Mouse (Mus musculus) gastrocnemius, adult 8-10 months (tissue): ENCODE results near the gene Ano8. TPM values are rescaled to one million over a fixed set of nuclear protein-coding genes. Genes with fewer than 3 reads are reported as not detected.

Experiments used
- DNase-seq, 2 experiments: peaks; one replicate each; pipeline ENCODE4 v3.0.0; 2022; ENCODE audit warnings: low spot score in 2 of 2
- total RNA-seq, 4 experiments: library from RNA; stranded (reverse); gene quantifications; 2 replicates each; pipeline ENCODE4 v1.2.4; 2022

The Ano8 gene
- total RNA-seq, 4 experiments from 2014 or later: 15.4 to 16.5 (median 15.9) TPM

DNA sequence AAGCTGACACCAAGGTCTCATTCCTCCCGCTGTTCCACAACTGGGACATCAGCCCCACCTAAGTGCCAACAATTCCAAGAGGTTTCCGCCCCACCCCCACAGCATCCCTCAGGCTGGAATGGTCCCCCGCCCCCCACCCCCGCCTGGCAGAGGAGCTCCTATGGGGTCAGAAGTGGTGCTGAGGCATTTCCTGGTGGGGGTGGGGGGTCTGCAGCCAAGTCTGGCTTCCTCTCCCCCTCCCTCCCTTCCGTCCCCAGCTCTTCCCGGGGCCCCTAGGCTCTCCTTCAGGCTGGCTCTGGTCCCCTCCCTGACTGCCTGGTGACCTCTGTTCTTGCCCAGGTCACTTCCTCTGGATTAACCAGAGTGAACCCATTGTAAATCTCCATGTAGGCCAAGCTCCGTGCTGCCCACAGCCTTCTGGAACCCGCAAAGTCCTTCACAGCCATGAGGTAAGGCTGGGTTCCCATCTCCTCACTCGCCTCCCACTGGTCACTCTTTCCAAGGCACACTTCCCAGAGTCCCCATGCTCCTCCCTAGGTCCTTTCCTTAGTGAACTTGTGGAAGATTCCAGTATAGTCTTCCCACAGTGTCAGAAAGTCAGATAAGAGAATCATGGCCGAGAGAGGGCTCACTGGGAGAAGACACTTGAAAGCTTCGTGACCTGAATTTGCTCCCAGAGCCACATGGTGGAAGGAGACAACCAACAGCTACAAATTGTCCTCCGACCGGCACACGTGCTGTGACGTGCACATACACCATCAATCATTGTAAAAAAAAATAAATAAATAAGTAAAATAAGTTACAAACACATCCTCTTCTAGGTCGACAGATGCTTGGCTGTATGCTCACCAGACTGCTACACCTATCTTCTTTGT is 13.3 kb upstream of the Ano8 start:
- no peak for DNase-seq

DNA sequence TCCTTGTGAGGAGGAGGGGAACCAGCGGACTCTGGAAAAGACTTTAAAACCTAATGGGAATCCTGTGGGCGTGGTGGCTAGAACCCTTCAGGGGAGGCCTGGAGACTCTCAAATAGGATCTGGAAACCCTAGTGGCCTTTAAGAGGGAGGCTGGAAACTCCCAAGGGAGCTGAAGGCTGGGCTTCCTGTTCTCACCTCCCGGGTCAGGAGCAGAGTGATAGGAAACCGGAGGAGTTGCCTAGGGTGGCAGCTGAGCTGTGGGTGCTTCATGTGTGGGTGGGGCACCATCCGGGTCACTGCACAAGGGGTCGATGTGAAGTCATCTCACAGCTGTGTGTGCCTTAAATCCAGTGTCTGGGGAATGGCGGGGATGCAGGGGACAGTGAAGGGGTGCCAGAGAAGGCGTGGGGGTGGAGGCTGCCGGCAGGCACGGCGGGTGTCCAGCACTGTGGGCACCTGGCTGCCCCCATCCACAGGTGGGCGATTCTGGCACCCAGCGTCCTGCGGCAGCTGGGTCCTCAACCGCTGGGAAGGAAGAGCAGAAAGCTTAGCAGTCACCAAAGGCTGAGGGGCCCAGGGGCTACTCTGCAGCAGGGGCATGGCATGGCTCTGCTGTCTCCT is 12.2 kb upstream of the Ano8 start:
- DNase-seq: no peak

DNA sequence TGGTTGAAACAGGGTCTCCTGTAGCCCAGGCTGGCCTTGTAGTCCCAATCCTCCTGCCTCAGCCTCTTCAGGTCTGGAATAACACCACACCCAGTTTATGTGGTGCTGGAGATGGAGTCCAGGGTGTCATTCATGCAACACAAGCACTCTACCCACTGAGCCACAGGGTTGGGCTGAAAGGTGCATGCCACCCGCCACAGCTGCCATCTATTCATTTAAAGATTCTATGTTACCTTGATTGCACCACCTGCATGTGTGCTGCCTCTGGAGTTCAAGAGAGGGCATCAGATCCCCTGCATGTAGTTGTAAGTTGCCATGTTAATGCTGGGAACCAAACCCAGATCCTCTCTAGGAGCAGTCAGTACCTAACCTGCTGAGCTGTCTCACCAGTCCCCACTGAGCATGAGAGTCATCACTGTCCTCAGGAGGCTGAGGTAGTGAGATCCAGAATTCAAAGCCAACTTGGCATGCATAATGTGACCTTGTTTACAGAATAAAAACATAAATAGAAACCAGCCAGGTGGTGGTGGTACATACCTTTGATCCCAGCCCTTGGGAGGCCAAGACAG is 11.4 kb upstream of the Ano8 start:
- DNase-seq: no peak

DNA sequence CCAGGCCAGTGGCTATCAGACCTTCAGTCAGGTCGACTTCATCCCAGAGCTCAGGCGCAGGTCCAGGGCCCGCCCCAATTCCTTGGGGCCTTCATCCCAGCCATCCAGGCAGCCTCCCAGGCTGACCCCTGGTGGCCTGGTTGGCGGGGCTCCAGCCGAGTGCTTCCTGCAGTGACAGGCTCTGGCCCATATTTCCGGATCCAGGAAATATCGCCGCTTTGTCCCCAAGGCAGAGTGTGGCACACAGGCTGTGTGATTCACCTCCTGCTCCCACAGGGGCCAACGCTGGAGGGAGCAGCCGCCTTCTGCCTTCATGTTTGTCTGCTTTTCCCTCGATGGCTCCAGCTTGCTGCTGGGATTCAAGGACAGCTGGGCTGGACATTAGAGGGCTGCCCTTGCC is 10.7 kb upstream of the Ano8 start:
- peak; percentile 82 to 91 for DNase-seq

DNA sequence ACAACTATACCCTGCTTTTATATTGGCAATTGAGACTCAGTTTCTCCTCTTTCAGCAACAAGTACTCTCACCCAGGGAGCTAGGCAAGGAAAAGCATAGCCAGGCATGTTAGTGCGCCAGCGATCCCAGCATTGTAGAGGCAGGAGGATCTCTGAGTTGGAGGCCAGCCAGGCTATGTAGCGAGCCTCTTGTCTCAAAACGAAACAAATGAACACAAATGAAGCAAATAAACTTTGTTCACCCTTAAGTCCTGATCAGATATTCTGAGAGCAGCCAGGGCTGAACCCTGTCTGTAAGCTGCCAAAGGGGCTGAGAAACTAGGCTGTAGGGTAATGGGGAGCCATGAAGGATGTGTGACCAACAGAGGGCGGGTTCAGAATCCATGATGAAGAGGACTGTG is 10.0 kb upstream of the Ano8 start:
- DNase-seq: no peak

DNA sequence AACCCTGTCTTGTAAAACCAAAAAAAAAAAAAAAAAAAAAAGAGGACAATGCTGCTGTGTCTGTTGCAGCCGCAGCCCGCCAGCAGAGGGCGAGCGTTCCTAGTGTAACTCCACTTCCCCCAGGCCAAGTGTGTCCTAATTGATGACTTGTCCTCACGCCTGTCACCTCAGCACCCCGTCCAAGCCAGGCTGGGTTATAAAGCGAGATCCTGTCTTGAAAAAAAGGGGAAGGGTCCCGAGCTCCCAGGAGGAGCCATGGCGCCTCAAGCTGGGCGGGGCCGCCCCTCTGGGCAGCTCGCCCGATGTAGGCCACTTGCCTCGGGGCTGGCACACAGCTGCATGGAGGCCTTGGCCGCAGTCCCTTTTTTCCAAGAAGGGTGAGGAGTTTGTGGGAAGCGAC is 9.3 kb upstream of the Ano8 start:
- DNase-seq: peak; percentile 76 to 81

DNA sequence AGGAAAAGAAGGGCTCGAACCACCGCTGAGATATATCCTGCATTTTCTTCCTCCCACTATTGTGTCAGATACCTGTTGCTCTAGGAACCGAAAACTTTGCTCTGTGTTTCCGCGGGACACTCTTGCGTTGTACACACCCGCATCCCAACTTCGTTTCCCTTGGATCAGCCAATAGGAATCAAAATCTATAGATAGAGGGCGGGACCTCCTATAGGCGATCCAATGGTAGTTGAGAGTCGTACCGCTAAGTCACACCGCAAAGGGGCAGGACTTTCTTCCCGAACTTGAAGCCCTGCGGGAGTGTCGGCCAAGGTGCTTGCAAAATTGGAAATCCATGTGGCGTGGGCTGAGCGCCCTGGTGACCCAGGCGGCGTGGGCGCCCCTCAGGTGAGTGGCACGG is 2.7 kb upstream of the Ano8 start:
- DNase-seq: peak; percentile 78 to 79

DNA sequence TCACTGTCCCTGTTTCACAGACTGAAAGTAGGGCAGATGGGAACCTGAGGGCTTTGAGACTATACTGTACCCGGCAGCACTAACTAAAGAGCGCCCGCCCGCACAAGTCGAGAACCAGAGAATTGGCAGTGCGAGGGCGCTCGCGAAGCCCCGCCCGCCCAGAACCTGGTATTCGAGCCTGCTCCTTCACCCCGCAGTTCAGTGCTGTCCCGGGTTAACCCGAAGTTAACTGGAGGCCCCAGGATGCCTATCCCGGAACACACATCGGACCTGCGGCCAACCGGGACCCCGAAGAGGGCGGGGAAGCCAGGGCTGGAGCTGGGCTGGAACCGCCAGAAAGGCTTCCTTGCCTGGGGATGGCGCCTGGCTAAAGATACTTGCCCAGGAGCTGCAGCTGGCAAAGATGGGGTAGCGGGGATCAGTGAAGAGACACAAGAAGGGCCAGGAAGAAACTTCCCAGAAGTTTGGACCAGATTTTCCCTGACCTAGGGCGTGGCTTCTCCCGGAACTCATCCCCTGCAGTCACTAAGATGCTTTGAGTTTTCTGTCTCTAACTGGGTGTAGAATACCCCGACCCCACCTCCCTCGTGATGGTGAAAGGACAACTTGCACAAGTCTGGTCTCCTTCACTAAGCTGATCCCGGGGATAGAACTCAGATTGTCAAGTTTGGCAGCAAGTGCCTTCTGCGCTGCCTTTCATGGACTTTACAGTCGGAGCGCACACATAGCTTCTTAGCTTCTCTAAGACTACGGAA is 2.1 kb upstream of the Ano8 start, which contains the start of gene Gtpbp3:
TSS of gene Gtpbp3 (plus strand) at position 413 of the 755 bp plus-strand sequence.
- peak; percentile 76 to 81 for DNase-seq

DNA sequence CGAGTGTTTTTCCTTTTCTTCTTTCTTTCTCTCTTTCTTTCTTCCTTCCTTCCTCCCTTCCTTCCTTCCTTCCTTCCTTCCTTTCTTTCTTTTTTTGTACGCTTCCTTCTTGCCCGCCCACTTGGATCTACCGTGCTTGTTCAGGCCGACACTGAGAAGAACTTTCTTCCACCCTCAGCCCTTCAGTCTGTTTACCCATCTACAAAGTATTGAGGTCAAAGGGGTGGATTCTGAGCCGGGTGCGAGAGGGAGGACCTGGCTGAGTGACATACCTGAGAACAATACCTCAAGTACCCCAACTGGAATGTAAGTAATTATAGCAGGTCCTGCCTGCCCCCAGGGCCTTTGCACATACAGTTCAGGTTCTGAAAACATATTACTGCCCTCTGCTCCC is 370 bp upstream of the Ano8 start:
- DNase-seq: no peak

DNA sequence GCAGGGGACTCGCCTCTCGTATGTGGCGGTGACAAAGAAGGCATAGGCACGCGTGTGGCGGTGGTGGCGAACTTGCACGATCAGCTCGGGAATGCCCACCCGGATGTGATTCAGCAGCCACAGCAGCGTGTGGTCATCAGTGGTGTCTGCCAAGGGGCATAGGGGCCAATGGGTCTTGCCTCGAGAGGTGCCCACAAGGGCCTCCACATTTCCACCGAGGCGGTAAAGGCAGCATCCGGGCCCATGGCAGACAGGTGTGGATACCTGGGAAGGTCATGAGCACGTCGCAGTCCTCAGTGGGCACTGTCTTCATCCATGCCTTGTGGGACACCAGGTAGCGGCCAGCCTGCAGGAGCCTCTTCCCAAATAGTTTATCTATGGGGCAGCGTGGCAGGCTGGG is 1.0 kb downstream of the Ano8 start:
- DNase-seq: no peak

DNA sequence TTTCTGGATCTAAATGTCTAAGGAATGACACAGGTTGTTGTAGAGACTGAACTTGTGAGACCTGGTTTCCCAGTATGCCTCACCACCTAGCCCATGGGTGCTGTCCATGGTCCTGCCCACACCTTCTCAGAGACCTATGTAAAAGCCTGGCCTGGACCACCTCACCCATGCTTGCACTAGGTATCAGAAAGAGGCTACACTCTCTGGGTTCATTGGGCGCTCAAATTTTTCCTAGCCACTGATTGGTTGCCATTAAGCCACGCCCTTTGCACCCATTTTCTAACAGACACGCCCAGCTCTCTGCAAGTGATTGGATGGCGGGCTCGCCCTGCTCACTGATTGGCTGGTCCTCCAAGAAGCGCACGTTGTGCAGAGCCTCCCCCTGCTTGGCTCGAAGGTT is 1.8 kb downstream of the Ano8 start:
- no peak for DNase-seq

DNA sequence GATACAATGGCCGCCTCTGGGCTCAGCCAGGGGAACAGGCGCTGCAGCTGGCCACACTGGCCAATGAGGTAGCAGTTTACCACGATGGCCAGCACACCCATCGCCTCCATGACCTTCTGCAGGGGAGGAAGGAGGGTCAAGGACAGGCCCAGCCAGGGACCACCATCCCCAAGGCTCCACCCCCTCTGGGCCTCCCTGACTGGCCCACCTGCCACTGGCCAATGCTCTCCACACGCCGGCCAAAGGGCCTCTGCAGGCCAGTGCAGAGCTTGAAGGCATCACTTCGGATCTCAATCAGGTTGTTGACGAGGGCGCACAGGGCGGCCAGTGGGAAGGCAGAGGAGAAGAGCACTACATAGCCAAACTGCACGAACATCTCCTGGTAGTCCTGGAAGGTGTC is 6.8 kb downstream of the Ano8 start:
- DNase-seq: no peak

DNA sequence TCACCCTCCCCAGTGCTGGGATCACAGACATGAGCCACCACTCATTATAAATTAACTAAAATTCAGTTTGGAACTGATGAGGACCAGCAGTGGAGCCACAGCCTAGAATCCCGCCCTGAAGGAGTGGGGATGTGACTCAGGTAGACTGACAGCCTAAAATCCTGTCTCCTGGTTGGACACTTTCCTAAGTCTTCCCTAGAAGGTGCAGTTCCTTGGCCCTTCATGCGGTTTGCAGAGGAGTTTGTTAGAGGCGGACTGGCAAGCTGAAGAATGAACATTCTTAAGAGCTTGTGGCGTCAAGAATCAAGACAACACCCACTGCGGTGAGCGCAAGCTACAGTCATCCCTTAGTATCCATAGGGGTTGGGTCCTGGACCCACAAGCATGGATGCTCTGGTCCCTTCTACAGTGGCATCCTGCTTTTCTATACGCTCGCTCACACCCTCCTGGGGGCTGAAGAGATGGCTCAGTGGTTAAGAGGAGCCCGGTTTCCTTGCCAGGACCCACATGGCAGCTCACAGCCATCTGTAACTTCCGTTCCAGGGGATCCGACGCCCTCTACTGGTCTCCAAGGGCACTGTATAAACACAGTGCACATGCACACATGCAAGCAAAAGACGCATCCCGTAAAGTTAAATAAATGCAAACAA is 8.4 kb downstream of the Ano8 start:
- DNase-seq: no peak

DNA sequence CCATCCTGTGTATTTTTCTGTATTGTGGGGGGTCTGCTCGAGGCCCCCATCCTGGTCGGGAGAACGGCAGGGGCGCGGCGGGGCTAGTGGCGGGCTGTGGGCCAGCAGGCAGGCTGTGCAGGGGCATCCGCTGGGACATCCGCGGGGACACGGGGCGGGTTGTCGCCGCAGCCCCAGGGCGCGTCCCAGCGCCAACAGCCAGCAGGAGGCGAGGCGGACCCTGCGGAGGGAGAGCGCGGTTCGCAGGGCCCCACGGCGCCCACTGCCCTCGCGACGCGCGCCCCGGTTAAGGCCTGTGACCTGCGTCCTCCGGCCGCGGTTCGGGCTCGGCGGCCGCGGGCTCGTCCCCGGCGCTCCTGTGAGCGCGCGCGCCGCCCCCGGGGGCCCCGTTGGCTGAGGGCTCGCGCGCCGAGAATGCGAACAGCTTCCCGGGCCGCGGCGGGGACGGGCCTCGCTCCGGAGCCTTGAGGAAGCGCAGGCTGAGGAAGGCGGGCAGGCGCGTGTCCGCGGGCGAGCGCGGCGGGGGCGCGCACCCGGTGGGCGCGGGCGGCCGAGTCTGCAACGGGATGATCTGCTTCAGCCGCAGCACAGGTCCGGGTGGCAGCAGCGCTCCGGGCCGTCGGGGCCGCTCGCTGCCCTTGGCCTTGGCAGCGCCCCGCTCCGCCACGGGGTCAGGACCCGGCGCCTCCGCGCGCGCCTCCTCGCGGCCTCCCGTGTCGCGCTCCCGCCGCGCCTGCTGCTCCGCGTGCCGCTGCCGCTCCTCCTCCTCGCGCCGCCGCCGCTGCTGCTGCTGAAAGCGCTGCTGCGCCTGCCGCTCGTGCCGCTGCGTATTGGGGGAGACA is 9.4 kb downstream of the Ano8 start:
- peak; percentile 73 to 78 for DNase-seq

DNA sequence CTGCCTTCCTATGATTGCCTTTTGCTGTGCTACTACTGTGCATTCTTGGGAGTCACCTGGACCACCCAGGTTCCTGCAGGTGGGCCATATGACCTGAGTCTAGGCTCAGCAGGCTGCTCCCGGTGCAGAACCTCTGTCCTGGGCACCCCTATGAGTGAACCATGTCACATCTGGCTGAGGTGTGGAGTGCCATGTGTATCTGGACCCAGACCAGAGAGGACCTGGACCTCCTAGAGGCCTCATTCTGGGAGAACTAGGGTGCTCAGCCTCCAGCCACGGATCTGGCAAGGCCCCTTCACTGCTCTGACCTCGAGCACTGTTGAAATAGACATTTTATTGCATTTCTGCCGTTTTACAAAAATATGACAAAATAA is 10.1 kb downstream of the Ano8 start:
- DNase-seq: no peak

DNA sequence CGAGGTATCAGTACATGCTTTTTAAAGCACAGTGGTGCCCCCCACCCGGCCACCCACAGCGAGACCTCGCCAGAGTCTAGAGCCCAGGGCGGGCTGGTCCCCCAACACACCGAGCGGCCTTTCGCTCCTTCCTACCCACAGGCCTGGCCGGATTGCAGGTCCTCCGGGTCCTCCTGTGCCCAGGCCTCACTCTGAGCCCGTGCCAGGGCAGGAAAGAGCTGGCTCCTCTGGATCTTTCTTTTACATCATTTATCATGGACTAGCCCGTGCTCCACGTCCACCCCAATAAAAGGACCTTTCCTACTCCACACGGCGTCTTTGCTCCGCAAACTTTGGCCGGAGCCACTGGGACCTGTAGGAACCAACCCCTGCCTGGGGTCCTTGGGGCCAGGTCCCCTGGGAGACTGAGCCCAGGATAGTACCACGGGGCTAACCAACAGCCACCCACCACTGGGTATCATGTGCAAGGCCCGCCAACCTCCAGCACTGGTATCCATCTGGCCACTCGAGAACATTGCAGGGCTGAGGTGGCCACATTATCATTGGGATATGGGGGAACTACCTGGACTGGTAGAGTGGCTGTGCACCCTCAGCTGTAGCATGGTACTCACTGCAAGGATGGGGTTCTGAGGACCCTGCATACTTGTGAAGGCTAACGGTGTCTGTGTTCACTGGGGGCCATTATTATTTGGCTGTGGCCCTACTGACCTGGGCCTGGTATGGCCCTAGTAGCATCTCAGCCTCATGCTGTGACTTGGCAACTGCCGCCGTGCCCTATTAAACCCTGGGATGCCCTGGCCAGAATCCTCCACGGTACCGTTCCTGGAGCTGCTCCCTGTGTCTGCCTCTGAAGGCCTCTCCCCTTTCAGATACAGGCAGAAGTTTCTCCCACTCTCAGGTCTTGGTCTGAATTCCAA is 10.7 kb downstream of the Ano8 start:
- DNase-seq: no peak

DNA sequence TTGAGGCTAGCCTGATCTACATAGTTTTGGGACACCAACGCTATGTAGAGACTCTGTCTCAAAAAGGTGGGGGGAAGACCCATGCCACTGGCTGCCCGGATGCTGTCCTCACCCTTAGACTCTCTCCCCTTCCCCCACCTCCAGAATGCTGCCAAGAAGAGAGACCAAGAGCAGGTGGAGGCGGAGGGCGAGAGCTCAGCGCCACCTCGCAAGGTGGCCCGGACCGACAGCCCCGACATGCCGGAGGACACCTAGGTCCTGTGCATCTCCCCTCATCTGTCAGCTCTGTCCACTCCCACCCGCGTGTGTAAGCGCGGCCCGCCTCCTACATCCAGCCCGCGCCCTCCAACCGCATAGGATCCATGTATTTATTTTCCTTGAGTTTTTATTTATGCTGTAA is 11.4 kb downstream of the Ano8 start:
- no peak for DNase-seq

DNA sequence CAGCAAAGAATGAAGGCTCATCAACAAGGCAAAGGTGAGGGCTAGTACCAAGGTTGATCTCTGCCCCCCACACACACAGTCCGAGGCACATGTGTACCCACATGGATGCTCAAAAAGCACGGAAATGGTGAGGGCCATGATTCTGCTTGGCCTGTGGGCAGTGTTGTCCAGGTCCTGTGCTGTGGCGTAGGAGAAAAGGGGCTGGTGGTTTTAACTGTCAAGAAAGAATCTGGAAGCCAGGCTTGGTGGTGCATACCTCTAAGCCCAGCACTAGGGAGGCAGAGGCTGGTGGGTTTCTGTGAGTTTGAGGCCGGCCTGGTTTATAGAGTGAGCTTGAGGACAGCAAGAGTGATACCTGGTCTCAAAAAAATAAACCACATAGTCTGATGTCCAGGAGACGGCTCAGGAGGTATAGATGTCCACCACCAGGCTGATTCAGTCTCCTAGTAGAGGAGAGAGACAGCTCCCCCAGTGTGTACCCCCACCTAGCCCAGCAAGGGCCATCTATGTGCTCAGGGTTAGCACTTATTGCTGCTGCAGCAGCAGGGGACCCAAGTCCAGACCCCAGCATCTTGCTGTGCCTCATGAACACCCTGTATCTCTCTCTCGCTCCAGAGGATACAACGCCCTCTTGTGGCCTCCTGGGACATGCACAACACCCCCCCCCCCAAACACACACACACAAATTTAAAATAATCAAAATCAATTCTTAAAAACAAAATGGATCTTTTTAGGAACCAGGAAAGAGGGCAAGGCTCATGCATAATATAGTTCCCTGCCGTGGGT is 13.0 kb downstream of the Ano8 start:
- DNase-seq: no peak

DNA sequence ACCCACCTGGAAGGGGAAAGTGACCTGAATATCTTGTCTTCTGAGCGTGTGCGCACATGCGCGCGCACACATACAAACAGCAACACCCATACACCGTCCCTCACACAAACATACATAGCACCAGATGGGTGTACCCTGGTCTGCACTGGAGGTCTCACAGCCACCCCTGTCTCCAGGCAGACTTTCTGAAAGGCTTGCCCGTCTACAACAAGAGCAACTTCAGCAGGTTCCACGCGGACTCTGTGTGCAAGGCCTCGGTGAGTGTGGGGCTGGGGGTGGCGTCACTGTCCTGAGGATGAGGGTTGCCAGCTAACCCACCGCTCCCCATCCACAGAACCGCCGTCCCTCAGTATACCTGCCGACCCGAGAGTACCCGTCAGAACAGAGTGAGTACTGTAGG is 13.9 kb downstream of the Ano8 start:
- no peak for DNase-seq
